Mouse (Mus musculus) erythroblast, embryonic 14.5 days (primary cell): Measurements from ENCODE around the gene Olfr582.

Source experiments
- GATA1 ChIP-seq: IDR thresholded peaks from 2 replicates; pipeline ENCODE4 v1.6.1; 2012; ENCODE audit warnings: low read length, inconsistent platforms, mixed read lengths
- TAL1 ChIP-seq: IDR thresholded peaks from 3 replicates; pipeline ENCODE4 v1.6.1; 2012; ENCODE audit warnings: low read length, inconsistent platforms, mixed read lengths

- no peak for TF ChIP-seq TAL1
- no peak for TF ChIP-seq GATA1
These were observed 43.8 kb downstream of the Olfr582 start, which contains the start of gene Olfr584 for GRCm38 (mm10) chr7:103081585-103081984.
